8 mouse cellular contexts compared by ENCODE assay signal in the genomic region with DNA sequence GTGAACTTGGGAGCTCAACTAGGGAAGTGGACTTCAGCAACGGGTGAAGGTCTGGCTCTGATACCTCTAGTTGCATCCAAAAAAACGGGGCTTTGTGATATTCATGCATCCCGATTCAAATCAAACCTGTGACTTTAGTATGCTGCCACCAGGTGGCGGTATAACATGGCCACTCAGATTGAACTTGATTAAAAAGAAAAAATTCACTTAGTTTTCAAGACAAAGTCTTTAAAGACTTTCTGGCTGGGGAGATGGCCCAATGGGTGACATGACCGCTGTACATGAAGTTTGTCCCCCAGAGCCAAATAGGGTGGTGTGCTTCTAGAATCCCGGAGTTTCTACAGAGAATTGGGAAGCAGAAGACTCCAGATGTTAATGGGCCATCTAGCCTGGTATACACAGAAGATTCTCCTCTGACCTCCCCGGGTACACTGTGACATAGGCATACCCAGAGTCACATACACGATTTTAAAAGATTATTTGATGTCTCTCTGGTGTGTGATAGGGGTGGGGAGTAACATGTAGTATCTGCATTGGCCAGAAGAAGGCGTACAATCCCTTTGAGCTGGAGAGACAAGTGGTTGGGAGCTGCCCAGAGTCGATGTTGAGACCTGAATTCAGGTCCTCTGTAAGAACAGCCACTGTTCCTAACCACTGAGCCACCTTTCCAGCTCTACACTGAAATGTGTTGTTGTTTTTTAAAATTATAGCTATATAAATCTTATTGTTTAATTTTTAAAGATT. TPM values are rescaled to one million over a fixed set of nuclear protein-coding genes. Genes with fewer than 3 reads are reported as not detected.
A peak's percentile ranks its signal among the peaks of the same experiment; 100 is the strongest.
DNase-seq lines count a peak whose midpoint lies in the region; ATAC-seq and TF ChIP-seq lines count a peak whose summit lies in the region.

No protein-coding gene starts in this region.

- ATAC-seq in forebrain, embryonic 11.5 days (replicated peaks; ENCODE audit: low FRiP score), result no peak
- ATAC-seq in forebrain, embryonic 13.5 days, result no peak
- ATAC-seq in liver, embryonic 12.5 days, result no peak
- no peak for ATAC-seq in embryonic facial prominence, embryonic 11.5 days (replicated peaks; ENCODE audit: insufficient number of reproducible peaks, low FRiP score, low TSS enrichment, low read depth)
- 0 out of 2 replicates have a peak, but pooled peaks have one; percentile 24 for ATAC-seq in liver, embryonic 14.5 days (ENCODE audit: insufficient read depth)

- no peak overlapping the region for H3K4me2 ChIP-seq in forebrain, embryonic 11.5 days (ENCODE audit: low read depth, low read length, severe bottlenecking)
- no peak overlapping the region for H3K4me2 ChIP-seq in forebrain, embryonic 13.5 days
- H3K4me2 ChIP-seq in liver, embryonic 12.5 days, result no peak overlapping the region
- H3K4me2 ChIP-seq in embryonic facial prominence, embryonic 11.5 days (ENCODE audit: low read depth, low read length), result no peak overlapping the region
- no peak overlapping the region for H3K4me2 ChIP-seq in liver, embryonic 14.5 days (ENCODE audit: low read depth)

- no peak overlapping the region for H3K9ac ChIP-seq in forebrain, embryonic 11.5 days (ENCODE audit: low read length)
- H3K9ac ChIP-seq in forebrain, embryonic 13.5 days, result no peak overlapping the region
- H3K9ac ChIP-seq in liver, adult 2 months (ENCODE audit: low read depth, low read length), result no peak overlapping the region
- H3K9ac ChIP-seq in liver, embryonic 12.5 days, result no peak overlapping the region
- no peak overlapping the region for H3K9ac ChIP-seq in embryonic facial prominence, embryonic 11.5 days (replicated peaks; ENCODE audit: low read length)
- no peak overlapping the region for H3K9ac ChIP-seq in liver, embryonic 14.5 days (replicated peaks)

- peak; percentile 71 for DNase-seq in forebrain, embryonic 11.5 days (ENCODE audit: low spot score)
- DNase-seq in liver, adult 2 months (ENCODE audit: extremely low read depth, low read depth, low spot score), result peak; percentile 60
- DNase-seq in adipocyte (ENCODE audit: low spot score), result peak; percentile 83
- DNase-seq in embryonic facial prominence, embryonic 11.5 days (ENCODE audit: low spot score), result peak; percentile 77
- peak in 2 of 3 experiments; percentile 39 to 49 for DNase-seq in liver, embryonic 14.5 days (ENCODE audit: low read depth in 3 of 3, low spot score in 3 of 3)
- peak; percentile 50 to 86 for DNase-seq in spleen, postnatal 4 days (ENCODE audit: low spot score in 2 of 2)

- no peak for TF ChIP-seq EP300 in liver, embryonic 14.5 days (IDR thresholded peaks at IDR 0.05; ENCODE audit: low read depth)

- no peak overlapping the region for H3K27ac ChIP-seq in forebrain, embryonic 11.5 days (ENCODE audit: low read depth, low read length)
- H3K27ac ChIP-seq in forebrain, embryonic 13.5 days, result no peak overlapping the region
- no peak overlapping the region for H3K27ac ChIP-seq in liver, adult 2 months (replicated peaks; ENCODE audit: insufficient read depth, low read depth, low read length)
- H3K27ac ChIP-seq in liver, embryonic 12.5 days, result no peak overlapping the region
- H3K27ac ChIP-seq in embryonic facial prominence, embryonic 11.5 days (replicated peaks; ENCODE audit: low read depth, low read length), result no peak overlapping the region
- H3K27ac ChIP-seq in liver, embryonic 14.5 days, result no peak overlapping the region

- no peaks in the 10 kb centered on the region for H3K36me3 ChIP-seq in forebrain, embryonic 11.5 days (ENCODE audit: control insufficient read depth, insufficient read depth, low read length)
- H3K36me3 ChIP-seq in forebrain, embryonic 13.5 days (ENCODE audit: poor library complexity, severe bottlenecking), result no peaks in the 10 kb centered on the region
- no peaks in the 10 kb centered on the region for H3K36me3 ChIP-seq in liver, adult 2 months (ENCODE audit: control insufficient read depth, insufficient read depth, low read length)
- H3K36me3 ChIP-seq in liver, embryonic 12.5 days, result no peaks in the 10 kb centered on the region
- H3K36me3 ChIP-seq in embryonic facial prominence, embryonic 11.5 days (replicated peaks; ENCODE audit: control insufficient read depth, insufficient read depth, low read depth, low read length), result no peaks in the 10 kb centered on the region
- no peaks in the 10 kb centered on the region for H3K36me3 ChIP-seq in liver, embryonic 14.5 days (replicated peaks; ENCODE audit: control insufficient read depth, insufficient read depth, low read depth)

- no peaks in the 10 kb centered on the region for H3K27me3 ChIP-seq in forebrain, embryonic 11.5 days (ENCODE audit: control insufficient read depth, insufficient read depth, low read length)
- no peaks in the 10 kb centered on the region for H3K27me3 ChIP-seq in forebrain, embryonic 13.5 days
- no peaks in the 10 kb centered on the region for H3K27me3 ChIP-seq in liver, adult 2 months (ENCODE audit: control insufficient read depth, insufficient read depth, low read length)
- H3K27me3 ChIP-seq in liver, embryonic 12.5 days (replicated peaks), result peaks cover 9% of the 10 kb centered on the region; the same call in 1 of the 2 replicates
- H3K27me3 ChIP-seq in embryonic facial prominence, embryonic 11.5 days (ENCODE audit: control insufficient read depth, insufficient read depth, low read length), result no peaks in the 10 kb centered on the region
- no peaks in the 10 kb centered on the region for H3K27me3 ChIP-seq in liver, embryonic 14.5 days (ENCODE audit: control insufficient read depth, insufficient read depth, low read length)

- no peaks in the 10 kb centered on the region for H3K79me2 ChIP-seq in liver, adult 2 months (ENCODE audit: control insufficient read depth, insufficient read depth, low read length)

- 50% methylated on average over 10 of the region's 10 CpGs for WGBS in forebrain, embryonic 11.5 days
- 44% methylated on average over 10 of the region's 10 CpGs for WGBS in forebrain, embryonic 13.5 days
- WGBS in liver, adult 2 months, result 37% methylated on average over 10 of the region's 10 CpGs
- 32% methylated on average over 10 of the region's 10 CpGs for WGBS in liver, embryonic 12.5 days (ENCODE audit: insufficient replicate concordance)
- WGBS in embryonic facial prominence, embryonic 11.5 days, result 45% methylated on average over 10 of the region's 10 CpGs
- 33% methylated on average over 10 of the region's 10 CpGs for WGBS in liver, embryonic 14.5 days (ENCODE audit: insufficient replicate concordance)

- no peaks in the 10 kb centered on the region for H3K9me3 ChIP-seq in forebrain, embryonic 11.5 days (ENCODE audit: control insufficient read depth, low read length)
- H3K9me3 ChIP-seq in forebrain, embryonic 13.5 days (replicated peaks), result no peaks in the 10 kb centered on the region
- H3K9me3 ChIP-seq in liver, embryonic 12.5 days (replicated peaks), result no peaks in the 10 kb centered on the region
- no peaks in the 10 kb centered on the region for H3K9me3 ChIP-seq in embryonic facial prominence, embryonic 11.5 days (replicated peaks; ENCODE audit: control insufficient read depth, low read length)
- no peaks in the 10 kb centered on the region for H3K9me3 ChIP-seq in liver, embryonic 14.5 days (ENCODE audit: control insufficient read depth, low read length)

- no peak overlapping the region for H3K4me3 ChIP-seq in forebrain, embryonic 11.5 days (ENCODE audit: low read depth, low read length)
- H3K4me3 ChIP-seq in forebrain, embryonic 13.5 days, result no peak overlapping the region
- H3K4me3 ChIP-seq in liver, adult 2 months (ENCODE audit: insufficient read depth, low read depth, low read length), result no peak overlapping the region
- H3K4me3 ChIP-seq in liver, embryonic 12.5 days, result no peak overlapping the region
- H3K4me3 ChIP-seq in embryonic facial prominence, embryonic 11.5 days (ENCODE audit: low read depth, low read length), result no peak overlapping the region
- no peak overlapping the region for H3K4me3 ChIP-seq in liver, embryonic 14.5 days (ENCODE audit: insufficient read depth in 1 of 2, low read depth in 2 of 2, low read length in 2 of 2)

- no peaks in the 10 kb centered on the region for H3K4me1 ChIP-seq in forebrain, embryonic 11.5 days (replicated peaks; ENCODE audit: control insufficient read depth, insufficient read depth, low read length)
- H3K4me1 ChIP-seq in forebrain, embryonic 13.5 days, result no peaks in the 10 kb centered on the region; the same call in 1 of the 2 replicates
- peaks cover 12% of the 10 kb centered on the region; the same call in 1 of the 2 replicates for H3K4me1 ChIP-seq in liver, adult 2 months (ENCODE audit: control insufficient read depth, insufficient read depth, low read length)
- peaks cover 28% of the 10 kb centered on the region for H3K4me1 ChIP-seq in liver, embryonic 12.5 days
- no peaks in the 10 kb centered on the region for H3K4me1 ChIP-seq in embryonic facial prominence, embryonic 11.5 days (ENCODE audit: control insufficient read depth, insufficient read depth, low read length)
- H3K4me1 ChIP-seq in liver, embryonic 14.5 days (replicated peaks; ENCODE audit: control insufficient read depth in 2 of 2, insufficient read depth in 2 of 2, low read length in 1 of 2), result peaks cover 3 to 4% of the 10 kb centered on the region in 2 experiments; a peak in 3 of 4 replicates

- peak; percentile 39 for TF ChIP-seq CTCF in liver, adult 2 months (IDR thresholded peaks at IDR 0.05; ENCODE audit: low read depth, low read length)
- peak; percentile 82 for TF ChIP-seq CTCF in liver, embryonic 14.5 days (IDR thresholded peaks at IDR 0.05; ENCODE audit: low read depth)

- no peak for TF ChIP-seq POLR2A in liver, adult 2 months (IDR thresholded peaks at IDR 0.05; ENCODE audit: extremely low read depth, insufficient read depth, low read length)

RNA-seq across cellular contexts. Expression of gene Ldlrap1, which starts 25.6 kb away (rescaled TPM):
- 7.4 and 7.9 TPM in 2 replicates for polyA plus RNA-seq in forebrain, embryonic 11.5 days (2014; fragmentation: Nextera tagmentation; extraction: Ambion mirVana)
- polyA plus RNA-seq in forebrain, embryonic 13.5 days (2015; fragmentation: Nextera tagmentation; extraction: Ambion mirVana), result 2.6 and 2.7 TPM in 2 replicates
- total RNA-seq in liver, adult 2 months (2014; rRNA removed), result 6.5 and 7.4 TPM in 2 replicates
- 19.8 and 21.1 TPM in 2 replicates for polyA plus RNA-seq in liver, adult 2 months (2012; rRNA removed)
- polyA plus RNA-seq in liver, embryonic 12.5 days (2016; fragmentation: Nextera tagmentation; extraction: Ambion mirVana), result 26.4 and 28.2 TPM in 2 replicates
- 9.6 and 11.4 TPM in 2 replicates for polyA plus RNA-seq in embryonic facial prominence, embryonic 11.5 days (2014; fragmentation: Nextera tagmentation; extraction: Ambion mirVana)
- 7.0 and 9.1 TPM in 2 replicates for polyA plus RNA-seq in liver, embryonic 14.5 days (2012; rRNA removed)
- polyA plus RNA-seq in liver, embryonic 14.5 days (2014; fragmentation: Nextera tagmentation; extraction: Ambion mirVana), result 13.4 and 19.2 TPM in 2 replicates

RNA-seq across cellular contexts. Expression of gene Maco1, which starts 59.8 kb away (rescaled TPM):
- polyA plus RNA-seq in forebrain, embryonic 11.5 days (2014; fragmentation: Nextera tagmentation; extraction: Ambion mirVana), result 43.2 and 47.5 TPM in 2 replicates
- 91.3 and 91.8 TPM in 2 replicates for polyA plus RNA-seq in forebrain, embryonic 13.5 days (2015; fragmentation: Nextera tagmentation; extraction: Ambion mirVana)
- 22.3 and 28.0 TPM in 2 replicates for total RNA-seq in liver, adult 2 months (2014; rRNA removed)
- polyA plus RNA-seq in liver, adult 2 months (2012; rRNA removed), result 6.4 and 7.3 TPM in 2 replicates
- 27.2 and 29.8 TPM in 2 replicates for polyA plus RNA-seq in liver, embryonic 12.5 days (2016; fragmentation: Nextera tagmentation; extraction: Ambion mirVana)
- 47.0 and 47.8 TPM in 2 replicates for polyA plus RNA-seq in embryonic facial prominence, embryonic 11.5 days (2014; fragmentation: Nextera tagmentation; extraction: Ambion mirVana)
- polyA plus RNA-seq in liver, embryonic 14.5 days (2012; rRNA removed), result 5.7 and 9.3 TPM in 2 replicates
- polyA plus RNA-seq in liver, embryonic 14.5 days (2014; fragmentation: Nextera tagmentation; extraction: Ambion mirVana), result 11.7 and 13.0 TPM in 2 replicates
